Mouse (Mus musculus) lung, adult 2 months (tissue): ENCODE data around the gene Fgf3.

Experiments
- CTCF ChIP-seq: fragments of 200-500 bp; IDR thresholded peaks from 2 replicates; pipeline ENCODE4 v1.5.1; 2011; ENCODE audit warnings: mild to moderate bottlenecking, low read length, control low read depth; ENCODE audit not compliant: insufficient read depth
- POLR2A ChIP-seq: fragments of 200-500 bp; IDR thresholded peaks from 2 replicates; pipeline ENCODE4 v1.6.1; 2011; ENCODE audit warnings: low read depth, mild to moderate bottlenecking, control low read depth, low read length, borderline replicate concordance; ENCODE audit errors: extremely low read depth

DNA sequence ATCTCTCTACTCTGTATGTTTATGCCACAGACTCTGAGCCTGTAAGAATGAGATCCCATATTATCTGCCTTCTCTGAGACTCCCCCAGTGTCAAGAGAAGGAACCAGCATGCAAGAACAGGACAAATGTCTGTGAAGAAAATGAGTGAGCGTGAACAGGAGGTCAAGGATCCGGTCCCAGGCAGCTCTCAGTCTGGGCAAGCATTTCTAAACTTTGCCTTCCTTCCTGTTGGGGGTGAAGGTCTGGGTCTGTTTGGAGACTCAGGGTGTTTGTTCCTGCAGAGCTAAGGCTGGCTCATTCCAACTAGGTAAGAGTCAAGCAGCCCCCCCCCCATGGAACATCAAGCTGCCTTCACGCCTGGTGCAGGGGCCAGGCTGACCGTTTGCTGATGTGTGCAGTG, 34.5 kb downstream of the Fgf3 start:
- TF ChIP-seq CTCF (no peak), POLR2A (no peak)
